Comparison of ENCODE assay signal across 19 mouse cellular contexts in the genomic region with DNA sequence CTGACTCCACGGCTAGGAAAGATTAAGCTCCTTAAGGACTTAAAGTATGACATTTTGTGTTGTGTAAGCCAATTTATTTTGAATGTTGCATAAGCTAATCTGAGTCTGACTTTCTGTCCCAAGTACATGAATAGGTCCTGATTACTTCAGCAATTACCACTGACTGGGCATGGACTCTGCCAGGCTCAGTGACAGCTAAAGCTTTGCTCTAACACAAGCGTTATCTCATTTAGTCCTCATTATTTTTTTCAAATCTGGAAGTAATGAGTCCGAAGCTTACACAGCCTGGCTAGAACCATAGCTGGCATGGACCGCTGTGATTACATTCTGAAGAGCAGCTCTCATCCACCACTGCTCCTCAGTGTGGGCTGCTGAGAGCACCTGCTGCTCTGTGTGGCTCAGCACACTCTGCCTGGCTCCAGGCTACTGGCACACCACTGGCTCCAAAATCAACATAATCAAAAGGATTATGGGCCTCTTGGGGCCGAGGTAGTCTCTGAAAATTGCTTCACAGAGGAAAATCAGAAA.
A peak's percentile ranks its signal among the peaks of the same experiment; 100 is the strongest.
DNase-seq lines count a peak whose midpoint lies in the region; ATAC-seq and TF ChIP-seq lines count a peak whose summit lies in the region.
"Had no signal": no experiment of that assay in that cellular context is flagged by ENCODE, and none has a peak within 500 bp of the region (broad histone marks: within the 10 kb centered on the region; RNA-seq: fewer than 3 reads in every experiment).

No protein-coding gene starts in this region.

- no peak overlapping the region for H3K4me3 ChIP-seq in forebrain, postnatal 0 days (ENCODE audit: low read depth, low read length)
- H3K4me3 ChIP-seq: hindbrain, embryonic 15.5 days; megakaryocyte, embryonic 14.5 days had no signal

- no peaks in the 10 kb centered on the region for H3K27me3 ChIP-seq in forebrain, postnatal 0 days (ENCODE audit: insufficient read depth, low read length)
- H3K27me3 ChIP-seq: hindbrain, embryonic 15.5 days; megakaryocyte, embryonic 14.5 days had no signal

- H3K4me1 ChIP-seq in forebrain, postnatal 0 days (ENCODE audit: insufficient read depth), result no peaks in the 10 kb centered on the region
- H3K4me1 ChIP-seq: hindbrain, embryonic 15.5 days; megakaryocyte, embryonic 14.5 days had no signal

- H3K36me3 ChIP-seq in forebrain, postnatal 0 days (ENCODE audit: insufficient read depth), result no peaks in the 10 kb centered on the region
- H3K36me3 ChIP-seq: hindbrain, embryonic 15.5 days had no signal

- peak; percentile 85 for ATAC-seq in forebrain, postnatal 0 days
- no peak for ATAC-seq in inflammation-experienced regulatory T-cells, adult 6 months
- ATAC-seq: liver, postnatal 0 days had no signal

- WGBS in forebrain, postnatal 0 days, result 41% methylated on average over 5 of the region's 5 CpGs

- no peak overlapping the region for H3K9ac ChIP-seq in forebrain, postnatal 0 days
- H3K9ac ChIP-seq: hindbrain, embryonic 15.5 days; liver, postnatal 0 days had no signal

- peak; percentile 20 to 23 for DNase-seq in cerebellum, adult 18-20 months
- DNase-seq in cerebellum, adult 9-11 months, result no peak
- peak; percentile 5 for DNase-seq in layer of hippocampus, adult 9-11 months
- DNase-seq in layer of hippocampus, postnatal 25 days (ENCODE audit: extremely low spot score in 1 of 2, low spot score in 1 of 2), result no peak
- DNase-seq in forebrain, postnatal 0 days, result no peak
- peak; percentile 17 for DNase-seq in telencephalon, adult 2 months (ENCODE audit: low read depth, low spot score)
- no peak for DNase-seq in testis, postnatal 10 days (ENCODE audit: low spot score)
- DNase-seq: adrenal gland, adult 2 months; cerebellum, postnatal 14 days; heart, postnatal 14 days; kidney, adult 18-20 months; kidney, postnatal 14 days; liver, postnatal 0 days; lung, postnatal 14 days; thymus, adult 2 months had no signal

- H3K4me2 ChIP-seq in forebrain, postnatal 0 days (ENCODE audit: low read depth), result no peak overlapping the region
- H3K4me2 ChIP-seq: heart, embryonic 11.5 days; hindbrain, embryonic 15.5 days had no signal

- H3K27ac ChIP-seq in forebrain, postnatal 0 days (ENCODE audit: low read depth, low read length), result no peak overlapping the region
- H3K27ac ChIP-seq: hindbrain, embryonic 15.5 days had no signal

- no peaks in the 10 kb centered on the region for H3K9me3 ChIP-seq in forebrain, postnatal 0 days (ENCODE audit: low read length)
- H3K9me3 ChIP-seq: hindbrain, embryonic 15.5 days had no signal

- no peak for TF ChIP-seq CTCF in forebrain, postnatal 0 days (IDR thresholded peaks at IDR 0.05; ENCODE audit: low read depth)

Comparison
In these comparisons a context has a peak if more than half of its experiments do, and no peak if none do; other contexts are left out.
1. DNase-seq: peak in cerebellum, adult 18-20 months (2 of 2), layer of hippocampus, adult 9-11 months (single experiment) and telencephalon, adult 2 months (single experiment); none in cerebellum, adult 9-11 months (single experiment), layer of hippocampus, postnatal 25 days (0 of 2), forebrain, postnatal 0 days (single experiment) and testis, postnatal 10 days (single experiment).